Mouse (Mus musculus): Measurements from ENCODE around the gene Agtpbp1.

DNA sequence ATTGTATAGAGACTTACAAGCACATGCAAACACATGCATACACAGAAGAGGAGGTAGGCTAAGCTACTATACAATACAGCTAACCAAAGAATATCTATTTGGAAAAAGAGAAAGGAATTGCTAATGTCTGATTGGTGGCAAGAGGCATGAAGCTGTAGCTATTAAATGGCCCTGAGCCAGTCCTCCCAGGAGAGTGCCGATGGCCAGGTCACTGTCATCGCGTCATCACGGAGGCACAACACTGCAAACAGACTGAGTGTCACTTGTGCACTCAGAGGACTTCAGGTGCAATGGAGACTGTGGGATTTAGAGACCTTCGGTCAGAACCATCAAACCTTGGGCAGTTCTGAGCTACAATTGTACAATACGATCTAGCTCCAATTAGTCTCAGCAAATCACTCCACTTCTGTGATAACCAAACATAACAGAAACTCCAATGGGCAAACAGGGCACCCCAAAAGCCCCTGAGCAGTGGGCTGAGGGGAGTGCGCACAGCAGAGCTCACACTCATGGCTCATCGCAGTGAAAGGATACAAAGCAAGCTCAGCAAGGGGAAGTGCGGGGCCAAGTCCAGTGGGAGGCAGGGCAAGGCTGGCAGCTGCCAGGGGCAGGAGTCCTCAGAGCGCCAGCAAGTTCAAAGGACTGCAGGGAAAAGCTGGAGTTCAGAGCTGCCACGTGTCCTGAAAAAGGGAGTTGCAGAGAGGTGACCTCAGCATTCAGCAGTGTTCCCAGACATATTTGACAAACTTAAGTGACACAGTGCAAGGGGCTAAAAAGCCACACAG, 130.8 kb downstream of the Agtpbp1 start:
- TF ChIP-seq GATA1 (IDR thresholded peaks at IDR 0.05; ENCODE audit: borderline replicate concordance, low read length), result no peak
- TF ChIP-seq FLI1 (IDR thresholded peaks at IDR 0.05; ENCODE audit: low read length), result no peak
